19 mouse cellular contexts compared by ENCODE assay signal in the genomic region with DNA sequence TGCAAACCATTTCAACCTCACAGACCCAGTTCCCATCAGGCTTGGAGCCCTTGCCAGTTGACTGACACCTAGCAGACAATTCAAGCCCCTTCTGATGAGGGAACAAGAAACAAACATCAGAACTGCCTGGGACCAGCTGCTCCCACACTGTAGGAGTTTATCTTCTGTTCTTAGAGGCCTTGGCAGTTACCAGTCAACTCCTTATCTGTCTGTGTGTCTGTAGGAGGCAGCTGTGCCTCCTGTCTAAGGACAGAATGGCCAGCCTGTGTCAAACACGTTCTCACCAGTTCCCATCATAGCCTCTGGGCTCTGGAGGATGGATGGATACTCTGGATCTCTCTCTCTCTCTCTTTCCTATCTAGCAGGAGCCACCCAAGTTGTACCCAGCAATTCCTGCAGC. TPM values are rescaled to one million over a fixed set of nuclear protein-coding genes. Genes with fewer than 3 reads are reported as not detected.
DNase-seq lines count a peak whose midpoint lies in the region; ATAC-seq and TF ChIP-seq lines count a peak whose summit lies in the region.
"Not testable (repeated sequence)": the region's sequence is repeated elsewhere in the genome, so short reads cannot be mapped to it uniquely, and the experiment has no call there.
"Had no signal": no experiment of that assay in that cellular context is flagged by ENCODE, and none has a peak within 500 bp of the region (broad histone marks: within the 10 kb centered on the region; RNA-seq: fewer than 3 reads in every experiment).

No protein-coding gene starts in this region.

- H3K9me3 ChIP-seq in MEL (replicated peaks; ENCODE audit: insufficient read depth, low read length); liver, embryonic 12.5 days (replicated peaks); liver, embryonic 14.5 days (ENCODE audit: control insufficient read depth, low read length); liver, embryonic 16.5 days (replicated peaks; ENCODE audit: control insufficient read depth, low read length); stomach, embryonic 15.5 days: not testable (repeated sequence)

- ATAC-seq in erythroid progenitor cell, adult 5-6 weeks (replicated peaks; ENCODE audit: low FRiP score, poor library complexity, severe bottlenecking): peak; percentile 55
- peak; percentile 85 for ATAC-seq in liver, embryonic 12.5 days
- ATAC-seq in liver, embryonic 14.5 days (ENCODE audit: insufficient read depth): peak; percentile 83
- ATAC-seq in liver, embryonic 16.5 days (ENCODE audit: low read depth): peak; percentile 86
- peak; percentile 78 for ATAC-seq in megakaryocyte progenitor cell, adult 5-6 weeks (replicated peaks; ENCODE audit: poor library complexity)
- ATAC-seq in stomach, embryonic 15.5 days (ENCODE audit: insufficient read depth, low FRiP score, low read depth): peak; percentile 31; the same call in 1 of the 2 replicates

- H3K4me3 ChIP-seq in MEL (ENCODE audit: control insufficient read depth in 1 of 2, insufficient read depth in 1 of 2, low read depth in 2 of 2, low read length in 2 of 2); liver, embryonic 12.5 days; liver, embryonic 14.5 days (ENCODE audit: insufficient read depth in 1 of 2, low read depth in 2 of 2, low read length in 2 of 2); liver, embryonic 16.5 days (ENCODE audit: low read depth, low read length); stomach, embryonic 15.5 days (replicated peaks): not testable (repeated sequence)

- not testable (repeated sequence) for H3K4me2 ChIP-seq in liver, embryonic 12.5 days; liver, embryonic 14.5 days (ENCODE audit: low read depth); liver, embryonic 16.5 days (ENCODE audit: low read depth, low read length); stomach, embryonic 15.5 days

- not testable (repeated sequence) for H3K27me3 ChIP-seq in MEL (ENCODE audit: control insufficient read depth in 1 of 2, insufficient read depth in 2 of 2, low read length in 2 of 2); liver, embryonic 12.5 days (replicated peaks); liver, embryonic 14.5 days (ENCODE audit: control insufficient read depth, insufficient read depth, low read length); liver, embryonic 16.5 days (ENCODE audit: control insufficient read depth, insufficient read depth, low read depth, low read length); stomach, embryonic 15.5 days (replicated peaks)

- peaks cover 0 to 23% of the 10 kb centered on the region in 2 experiments; a peak in 2 of 4 replicates for H3K36me3 ChIP-seq in MEL (ENCODE audit: control insufficient read depth in 1 of 2, insufficient read depth in 2 of 2, low read length in 2 of 2)
- H3K36me3 ChIP-seq in liver, embryonic 12.5 days: peaks cover 45% of the 10 kb centered on the region
- H3K36me3 ChIP-seq in liver, embryonic 14.5 days (replicated peaks; ENCODE audit: control insufficient read depth, insufficient read depth, low read depth); liver, embryonic 16.5 days (ENCODE audit: control insufficient read depth, insufficient read depth); stomach, embryonic 15.5 days: not testable (repeated sequence)

- TF ChIP-seq CTCF in MEL (IDR thresholded peaks at IDR 0.05 in 2 of 3, conservative IDR thresholded peaks at IDR 0.05 in 1 of 3; ENCODE audit: control insufficient read depth in 1 of 3, insufficient read depth in 1 of 3, low read depth in 2 of 3, low read length in 3 of 3, poor library complexity in 1 of 3, severe bottlenecking in 1 of 3); liver, embryonic 14.5 days (IDR thresholded peaks at IDR 0.05; ENCODE audit: low read depth): not testable (repeated sequence)

- 17% methylated on average over 1 of the region's 1 CpGs for WGBS in liver, embryonic 12.5 days (ENCODE audit: insufficient replicate concordance)
- WGBS in liver, embryonic 14.5 days (ENCODE audit: insufficient replicate concordance): 11% methylated on average over 1 of the region's 1 CpGs
- 12% methylated on average over 1 of the region's 1 CpGs for WGBS in liver, embryonic 16.5 days (ENCODE audit: insufficient replicate concordance)
- 70% methylated on average over 1 of the region's 1 CpGs for WGBS in stomach, embryonic 15.5 days

- not testable (repeated sequence) for H3K9ac ChIP-seq in MEL (ENCODE audit: control insufficient read depth, low read depth, low read length, poor library complexity, severe bottlenecking); liver, embryonic 12.5 days; liver, embryonic 14.5 days (replicated peaks); liver, embryonic 16.5 days (ENCODE audit: low read depth, low read length); stomach, embryonic 15.5 days

- not testable (repeated sequence) for H3K27ac ChIP-seq in MEL (ENCODE audit: control insufficient read depth, low read depth, low read length); liver, embryonic 12.5 days; liver, embryonic 14.5 days; liver, embryonic 16.5 days (ENCODE audit: low read length); stomach, embryonic 15.5 days

- not testable (repeated sequence) for TF ChIP-seq RAD21 in MEL (IDR thresholded peaks at IDR 0.05; ENCODE audit: low read depth, low read length)

- not testable (repeated sequence) for TF ChIP-seq EP300 in MEL (IDR thresholded peaks at IDR 0.05; ENCODE audit: low read depth in 1 of 2, low read length in 2 of 2)
- TF ChIP-seq EP300 in liver, embryonic 14.5 days (IDR thresholded peaks at IDR 0.05; ENCODE audit: low read depth): peak; percentile 35; the same call in 1 of the 2 replicates

- not testable (repeated sequence) for TF ChIP-seq POLR2A in MEL (IDR thresholded peaks at IDR 0.05; ENCODE audit: control insufficient read depth in 1 of 2, insufficient read depth in 1 of 2, low read depth in 1 of 2, low read length in 2 of 2, poor library complexity in 1 of 2)

- peaks cover 13 to 25% of the 10 kb centered on the region in 2 experiments for H3K4me1 ChIP-seq in MEL (ENCODE audit: control insufficient read depth in 1 of 2, insufficient read depth in 2 of 2, low read length in 2 of 2)
- H3K4me1 ChIP-seq in liver, embryonic 12.5 days: peaks cover 17% of the 10 kb centered on the region; the same call in 1 of the 2 replicates
- H3K4me1 ChIP-seq in liver, embryonic 14.5 days (replicated peaks; ENCODE audit: control insufficient read depth in 2 of 2, insufficient read depth in 2 of 2, low read length in 1 of 2): 0 out of 4 replicates have a peak, but pooled peaks cover 0 to 11% of the 10 kb centered on the region in 2 experiments
- H3K4me1 ChIP-seq in liver, embryonic 16.5 days (ENCODE audit: control insufficient read depth, low read depth, low read length); stomach, embryonic 15.5 days: not testable (repeated sequence)

- DNase-seq in MEL (ENCODE audit: low read depth, low spot score); liver, embryonic 14.5 days (ENCODE audit: low read depth in 3 of 3, low spot score in 3 of 3): not testable (repeated sequence)

- not testable (repeated sequence) for H3K79me2 ChIP-seq in MEL (ENCODE audit: control insufficient read depth, insufficient read depth, low read length, poor library complexity)

RNA-seq across cellular contexts. Expression of a gene that starts 21.1 kb away (rescaled TPM):
- total RNA-seq in MEL (2012; rRNA removed): 0.26 and 0.65 TPM in 2 replicates
- under 1 TPM in 1 of 2 experiments, not detected in 1; 0.45 TPM for polyA plus RNA-seq in MEL (2012; ENCODE audit: insufficient read depth in 1 of 2, insufficient read length in 2 of 2, low read depth in 1 of 2, low replicate concordance in 2 of 2, missing spikeins in 1 of 2)
- total RNA-seq in erythroid progenitor cell, adult 5-6 weeks (2015; ENCODE audit: low replicate concordance): not detected in 2 replicates
- 0.90 TPM in 1 of 2 replicates, not detected in the other for total RNA-seq in erythroid progenitor cell, adult 5-6 weeks (2017; ENCODE audit: low replicate concordance)
- 0.42 and 0.58 TPM in 2 replicates for polyA plus RNA-seq in liver, embryonic 12.5 days (2016; fragmentation: Nextera tagmentation; extraction: Ambion mirVana)
- 0.23 and 0.41 TPM in 2 replicates for polyA plus RNA-seq in liver, embryonic 14.5 days (2012; rRNA removed)
- polyA plus RNA-seq in liver, embryonic 14.5 days (2014; fragmentation: Nextera tagmentation; extraction: Ambion mirVana): 0.45 and 0.50 TPM in 2 replicates
- 0.81 and 1.1 TPM in 2 replicates for polyA plus RNA-seq in liver, embryonic 16.5 days (2015; fragmentation: Nextera tagmentation; extraction: Ambion mirVana)
- 0.07 and 0.22 TPM in 2 replicates for total RNA-seq in megakaryocyte progenitor cell, adult 5-6 weeks (2015)
- total RNA-seq in megakaryocyte progenitor cell, adult 5-6 weeks (2017): 0.20 TPM in 1 of 2 replicates, not detected in the other
- 0.06 and 0.10 TPM in 2 replicates for polyA plus RNA-seq in stomach, embryonic 15.5 days (2015; fragmentation: Nextera tagmentation; extraction: Ambion mirVana)
- total RNA-seq: adrenal gland, adult 2 months; adrenal gland, postnatal 10 days; adrenal gland, postnatal 25 days; adrenal gland, postnatal 4 days; G1E had no signal
- polyA plus RNA-seq: CD4-positive, CD25-positive, alpha-beta regulatory T cell, adult 4 months; embryonic facial prominence, embryonic 10.5 days; embryonic facial prominence, embryonic 12.5 days; embryonic facial prominence, embryonic 14.5 days; forebrain, embryonic 10.5 days; forebrain, embryonic 12.5 days; forebrain, embryonic 16.5 days had no signal

RNA-seq across cellular contexts. Expression of a gene that starts 26.1 kb away (rescaled TPM):
- 10.1 and 11.6 TPM in 2 replicates for total RNA-seq in MEL (2012; rRNA removed)
- 10 to 100 TPM in 1 of 2 experiments, not detected in 1; 17.5 TPM for polyA plus RNA-seq in MEL (2012; ENCODE audit: insufficient read depth in 1 of 2, insufficient read length in 2 of 2, low read depth in 1 of 2, low replicate concordance in 2 of 2, missing spikeins in 1 of 2)
- total RNA-seq in erythroid progenitor cell, adult 5-6 weeks (2015; ENCODE audit: low replicate concordance): 0.36 TPM in 1 of 2 replicates, not detected in the other
- total RNA-seq in erythroid progenitor cell, adult 5-6 weeks (2017; ENCODE audit: low replicate concordance): 0.98 and 1.4 TPM in 2 replicates
- 16.6 and 17.1 TPM in 2 replicates for polyA plus RNA-seq in liver, embryonic 12.5 days (2016; fragmentation: Nextera tagmentation; extraction: Ambion mirVana)
- polyA plus RNA-seq in liver, embryonic 14.5 days (2012; rRNA removed): 2.2 and 2.8 TPM in 2 replicates
- 4.1 and 4.3 TPM in 2 replicates for polyA plus RNA-seq in liver, embryonic 14.5 days (2014; fragmentation: Nextera tagmentation; extraction: Ambion mirVana)
- polyA plus RNA-seq in liver, embryonic 16.5 days (2015; fragmentation: Nextera tagmentation; extraction: Ambion mirVana): 3.3 and 3.8 TPM in 2 replicates
- total RNA-seq in megakaryocyte progenitor cell, adult 5-6 weeks (2015): 15.0 and 17.8 TPM in 2 replicates
- total RNA-seq in megakaryocyte progenitor cell, adult 5-6 weeks (2017): 15.2 and 16.7 TPM in 2 replicates
- 8.9 and 9.7 TPM in 2 replicates for polyA plus RNA-seq in stomach, embryonic 15.5 days (2015; fragmentation: Nextera tagmentation; extraction: Ambion mirVana)

RNA-seq across cellular contexts. Expression of a gene that starts 42.8 kb away (rescaled TPM):
- 25.3 and 25.5 TPM in 2 replicates for total RNA-seq in MEL (2012; rRNA removed)
- polyA plus RNA-seq in MEL (2012; ENCODE audit: insufficient read depth in 1 of 2, insufficient read length in 2 of 2, low read depth in 1 of 2, low replicate concordance in 2 of 2, missing spikeins in 1 of 2): 10 to 100 TPM in 1 of 2 experiments, not detected in 1; 36.1 TPM
- 3.6 and 7.5 TPM in 2 replicates for total RNA-seq in erythroid progenitor cell, adult 5-6 weeks (2015; ENCODE audit: low replicate concordance)
- 2.0 and 6.7 TPM in 2 replicates for total RNA-seq in erythroid progenitor cell, adult 5-6 weeks (2017; ENCODE audit: low replicate concordance)
- polyA plus RNA-seq in liver, embryonic 12.5 days (2016; fragmentation: Nextera tagmentation; extraction: Ambion mirVana): 44.0 and 45.7 TPM in 2 replicates
- 5.4 and 9.5 TPM in 2 replicates for polyA plus RNA-seq in liver, embryonic 14.5 days (2012; rRNA removed)
- polyA plus RNA-seq in liver, embryonic 14.5 days (2014; fragmentation: Nextera tagmentation; extraction: Ambion mirVana): 24.9 and 25.4 TPM in 2 replicates
- polyA plus RNA-seq in liver, embryonic 16.5 days (2015; fragmentation: Nextera tagmentation; extraction: Ambion mirVana): 24.8 and 25.0 TPM in 2 replicates
- 37.2 and 45.9 TPM in 2 replicates for total RNA-seq in megakaryocyte progenitor cell, adult 5-6 weeks (2015)
- total RNA-seq in megakaryocyte progenitor cell, adult 5-6 weeks (2017): 32.2 and 43.8 TPM in 2 replicates
- polyA plus RNA-seq in stomach, embryonic 15.5 days (2015; fragmentation: Nextera tagmentation; extraction: Ambion mirVana): 73.9 and 77.9 TPM in 2 replicates

Comparison
In these comparisons a context has a peak if more than half of its experiments do, and no peak if none do; other contexts are left out.
1. ATAC-seq: peak in every context shown above with its lines; median percentile 86 in liver, embryonic 16.5 days; 85 in liver, embryonic 12.5 days; 83 in liver, embryonic 14.5 days; 78 in megakaryocyte progenitor cell, adult 5-6 weeks; 55 in erythroid progenitor cell, adult 5-6 weeks; 31 in stomach, embryonic 15.5 days.